Mouse (Mus musculus) frontal cortex, postnatal 25 days (tissue): ENCODE data around the gene Art1.

ENCODE experiments used
- DNase-seq, 2 experiments: peaks; one replicate each; pipeline ENCODE4 v3.0.0; 2022; ENCODE audit warnings: low spot score in 2 of 2

The Art1 gene

GRCm38 (mm10) chr7:102101487-102101886, at the start of gene Art1:
Art1 (plus strand) TSS chr7:102101743.
- no peak for DNase-seq

GRCm38 (mm10) chr7:102061353-102061752, 40.2 kb upstream of the Art1 start:
- no peak for DNase-seq

DNA sequence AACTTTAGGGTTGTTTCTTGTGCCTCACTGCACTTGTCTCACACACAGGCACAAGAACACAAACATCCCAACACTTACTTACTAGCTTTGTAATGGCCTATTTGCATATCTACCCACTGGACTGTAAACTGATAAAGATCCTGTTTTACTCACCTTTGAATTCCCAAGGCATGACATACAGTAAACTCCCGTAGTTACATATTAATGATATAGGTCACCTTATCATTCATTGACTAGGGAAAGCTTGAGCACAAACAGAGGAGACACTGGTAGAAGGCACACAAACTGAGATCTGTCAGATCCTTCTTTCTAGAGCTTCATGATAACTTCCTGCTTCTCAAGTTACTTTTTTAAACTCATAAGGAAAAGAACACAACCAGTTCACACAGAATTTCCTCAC, 39.3 kb upstream of the Art1 start:
- no peak for DNase-seq

DNA sequence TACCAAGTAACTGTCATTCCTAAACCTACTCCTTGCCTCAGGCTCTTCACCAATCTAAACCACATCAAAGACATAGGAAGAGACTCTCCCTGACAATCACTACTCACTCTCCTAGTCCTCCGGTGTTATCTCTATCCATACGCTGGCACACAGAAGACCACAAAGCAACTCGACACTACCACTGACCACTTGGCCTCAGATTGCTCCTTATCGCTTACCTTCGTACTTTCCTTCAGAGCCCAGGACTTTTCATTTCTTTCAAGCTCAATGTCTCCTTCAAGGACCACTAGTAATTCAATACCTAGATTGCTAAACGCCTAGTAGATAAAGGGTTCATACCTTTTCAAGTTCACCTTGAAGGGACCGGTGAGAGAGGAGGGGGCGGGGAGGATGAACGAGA, 37.7 kb upstream of the Art1 start:
- no peak for DNase-seq

DNA sequence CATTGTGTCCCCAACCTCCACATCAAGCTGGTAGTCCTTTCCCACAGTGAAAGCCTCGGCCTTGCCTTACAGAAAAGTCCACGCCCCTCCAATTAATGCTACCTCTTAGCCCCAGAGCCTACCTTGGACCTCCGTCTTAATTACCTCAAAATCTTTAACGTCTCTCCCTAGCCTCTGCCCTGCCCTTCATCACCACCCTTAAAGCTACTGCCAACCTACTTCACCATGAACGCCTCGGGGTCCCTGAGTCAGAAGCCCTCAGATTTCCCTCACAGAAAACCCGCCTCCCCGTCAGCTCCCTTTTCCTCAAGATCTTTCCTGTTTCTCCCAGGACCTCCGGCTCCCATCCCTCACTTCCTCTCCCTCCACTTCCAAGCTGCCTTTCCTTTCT, 36.9 kb upstream of the Art1 start:
- no peak for DNase-seq

DNA sequence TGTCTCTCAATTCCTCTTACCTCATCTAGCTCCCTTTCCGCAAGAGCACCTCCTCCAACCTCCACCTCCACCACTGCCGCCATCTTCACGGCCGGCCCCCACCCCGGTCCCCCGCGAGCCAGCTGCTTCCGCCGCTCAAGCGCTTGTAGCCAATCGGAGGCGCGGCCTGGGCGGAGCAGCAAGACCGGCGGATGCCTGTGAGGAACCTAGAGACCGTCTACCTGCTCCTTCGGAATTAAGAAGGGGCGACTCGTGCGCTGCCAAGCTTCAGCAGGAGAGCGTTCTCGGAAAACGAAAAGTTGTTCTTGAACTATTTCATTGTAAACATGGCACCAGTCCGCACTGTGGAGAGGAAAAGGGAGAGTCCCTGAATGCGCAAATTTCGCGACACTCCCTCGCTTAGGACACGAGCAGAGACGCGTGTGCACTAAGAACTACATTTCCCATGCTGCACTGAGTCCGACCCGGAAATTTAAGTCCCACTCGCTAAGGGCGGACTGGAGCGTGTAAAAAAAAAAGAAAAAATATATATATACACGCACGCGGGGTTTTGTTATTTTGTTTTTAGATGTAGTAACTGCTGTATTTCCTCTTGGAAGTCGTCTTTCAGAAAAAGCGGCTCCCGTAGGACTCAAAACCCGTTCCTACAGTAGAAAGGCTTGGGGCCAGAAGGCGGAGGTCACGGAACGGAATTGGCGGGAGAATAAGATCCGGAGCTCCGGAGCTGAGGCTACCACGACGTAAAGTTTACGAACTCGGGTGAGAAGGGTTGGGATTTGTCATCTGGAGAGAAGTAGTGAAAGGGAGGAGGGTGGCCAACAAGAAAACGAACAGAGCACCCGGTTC, 36.3 kb upstream of the Art1 start, which contains the start of the genes Rnf121, Xndc1 and Xntrpc:
Rnf121 (minus strand) TSS at position 424 of the 846 bp plus-strand sequence.
Xndc1 (plus strand) TSS at position 466 of the 846 bp plus-strand sequence.
Xntrpc (plus strand) TSS at position 668 of the 846 bp plus-strand sequence.
- peak; percentile 85 to 90 for DNase-seq

GRCm38 (mm10) chr7:102066363-102066762, 35.2 kb upstream of the Art1 start:
- no peak for DNase-seq

- DNase-seq, result no peak
Measured at GRCm38 (mm10) chr7:102076714-102077296, 24.7 kb upstream of the Art1 start.

GRCm38 (mm10) chr7:102078517-102078916, 23.0 kb upstream of the Art1 start:
- no peak for DNase-seq

DNA sequence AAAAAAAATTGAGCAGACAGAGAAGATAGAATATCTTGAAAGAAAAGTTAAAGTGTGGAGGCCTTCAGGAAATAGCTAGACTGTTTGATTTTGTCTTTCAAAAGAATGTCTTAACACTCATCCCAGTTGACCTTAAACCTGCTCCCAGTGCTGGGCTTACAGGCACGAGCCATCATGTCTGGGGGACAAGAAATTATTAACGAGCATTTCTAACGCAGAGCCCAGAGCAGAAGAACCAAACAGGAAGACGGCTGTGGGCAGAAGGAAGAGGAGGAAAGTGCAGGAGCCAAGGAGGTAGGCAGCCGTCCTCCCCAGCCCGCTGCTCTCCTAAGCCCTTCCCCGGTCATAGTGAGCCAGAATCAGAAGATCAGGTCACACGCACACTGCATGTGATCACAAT, 21.2 kb upstream of the Art1 start:
- no peak for DNase-seq

DNA sequence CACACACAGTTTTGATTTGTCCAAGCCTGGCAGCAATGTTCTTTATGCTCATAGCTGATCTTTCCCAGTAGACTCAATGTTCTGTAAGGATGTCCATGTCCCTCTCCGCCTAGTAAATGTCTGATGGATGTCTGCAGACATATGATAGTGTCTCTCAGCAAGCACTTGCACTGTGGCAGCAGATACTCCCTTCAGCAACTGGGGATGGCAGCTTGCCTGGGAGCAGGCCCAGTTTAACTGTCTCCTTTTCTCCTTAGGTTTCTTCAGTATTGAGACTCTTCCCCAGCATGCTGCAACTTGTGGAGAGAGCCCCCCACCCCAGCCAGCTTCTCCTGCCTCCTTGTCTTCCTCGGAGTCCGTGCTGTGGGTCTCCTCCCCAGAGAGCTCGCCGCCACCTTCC, 19.8 kb upstream of the Art1 start:
- DNase-seq, result no peak

DNA sequence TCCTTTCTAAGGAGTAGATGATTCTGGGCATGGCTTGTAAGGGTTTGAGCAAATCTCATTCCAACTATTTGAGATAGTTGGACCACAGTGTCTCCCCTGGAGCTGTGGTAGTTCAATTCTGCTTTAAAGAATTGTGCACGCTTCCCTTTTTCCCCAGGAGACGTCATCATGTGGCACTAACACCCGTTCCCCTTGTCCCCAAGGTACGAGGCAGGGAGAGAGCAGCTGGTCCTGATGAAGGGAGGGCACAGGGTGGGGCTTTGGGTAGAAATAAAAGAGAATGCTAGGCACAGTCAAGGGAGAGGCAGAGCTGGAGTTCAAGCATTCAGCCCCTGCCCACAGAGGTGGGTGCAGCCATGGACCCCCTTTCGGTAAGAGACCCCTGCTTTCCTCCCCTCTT, 18.7 kb upstream of the Art1 start, which contains the start of gene Trpc2:
Trpc2 (plus strand) TSS at position 301 of the 400 bp plus-strand sequence.
- no peak for DNase-seq

- DNase-seq, result no peak
Measured at GRCm38 (mm10) chr7:102084041-102084696, 17.4 kb upstream of the Art1 start.

GRCm38 (mm10) chr7:102087336-102087735, 14.2 kb upstream of the Art1 start:
- DNase-seq, result no peak

DNA sequence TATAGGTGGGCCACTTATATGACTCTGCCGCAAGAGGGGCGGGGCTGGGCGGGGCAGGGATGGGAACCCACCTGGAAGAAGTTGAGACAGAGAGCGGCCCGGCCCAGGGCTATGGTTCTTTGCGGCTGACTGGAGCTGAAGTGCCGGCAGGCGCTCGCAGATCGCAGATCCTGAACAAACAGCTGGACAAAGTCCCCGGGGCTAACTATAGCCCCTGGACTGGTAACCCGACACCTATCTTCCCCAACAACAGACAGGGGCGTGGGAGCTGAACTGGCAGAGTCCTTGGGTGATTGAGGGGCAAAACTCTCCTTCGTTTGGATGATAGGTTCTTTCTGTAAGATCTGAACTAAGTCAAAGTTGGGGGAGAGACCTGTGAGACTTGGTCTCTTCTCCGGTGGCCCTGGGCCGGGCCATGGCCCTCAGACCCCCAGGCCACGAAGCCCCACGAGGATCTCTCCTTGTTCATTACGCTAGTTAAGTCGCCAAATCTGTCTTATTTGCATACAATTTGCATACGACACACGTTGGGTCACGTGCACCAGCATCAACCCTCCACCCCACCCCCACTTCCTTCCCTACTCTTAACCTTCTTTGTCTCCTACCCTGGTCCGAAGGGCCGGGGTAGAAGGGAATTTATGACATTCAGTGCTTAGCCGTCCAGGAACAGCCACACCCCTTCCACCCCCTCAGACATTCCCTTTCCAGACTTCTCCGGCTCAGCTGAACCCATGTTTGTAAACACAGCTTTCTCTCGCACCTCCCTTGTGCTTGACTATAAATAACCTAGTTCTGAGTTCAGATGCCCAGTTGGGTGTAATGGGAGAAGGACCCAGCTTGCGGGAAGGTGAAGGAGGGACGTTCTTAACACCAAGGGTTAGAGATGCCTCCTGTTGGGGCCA, 1.5 kb upstream of the Art1 start:
- no peak for DNase-seq

- no peak for DNase-seq
Measured at GRCm38 (mm10) chr7:102100868-102101267, 675 bp upstream of the Art1 start.

DNA sequence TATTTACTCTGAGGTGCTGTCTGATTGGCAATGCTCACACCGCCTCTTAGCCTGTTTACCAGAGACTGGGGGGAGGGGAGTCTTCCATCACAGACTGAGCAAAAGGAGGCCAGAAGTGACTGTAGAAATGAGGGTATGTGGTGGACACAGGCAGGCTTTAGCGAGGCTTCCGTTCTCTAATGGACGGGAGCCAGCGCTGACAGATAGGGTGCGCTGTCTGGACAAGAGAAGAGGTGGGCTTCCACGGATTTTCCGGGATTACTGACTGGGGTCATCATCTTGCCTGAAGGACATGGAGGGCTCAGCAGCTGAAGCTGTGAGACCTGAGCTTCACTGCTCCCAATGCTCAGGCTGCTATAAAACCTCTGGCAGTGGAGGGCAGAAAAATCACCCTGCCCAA, 698 bp downstream of the Art1 start:
- no peak for DNase-seq

GRCm38 (mm10) chr7:102102696-102103095, 1.2 kb downstream of the Art1 start:
- DNase-seq, result no peak

- DNase-seq, result no peak
Measured at GRCm38 (mm10) chr7:102103555-102103954, 2.0 kb downstream of the Art1 start.

DNA sequence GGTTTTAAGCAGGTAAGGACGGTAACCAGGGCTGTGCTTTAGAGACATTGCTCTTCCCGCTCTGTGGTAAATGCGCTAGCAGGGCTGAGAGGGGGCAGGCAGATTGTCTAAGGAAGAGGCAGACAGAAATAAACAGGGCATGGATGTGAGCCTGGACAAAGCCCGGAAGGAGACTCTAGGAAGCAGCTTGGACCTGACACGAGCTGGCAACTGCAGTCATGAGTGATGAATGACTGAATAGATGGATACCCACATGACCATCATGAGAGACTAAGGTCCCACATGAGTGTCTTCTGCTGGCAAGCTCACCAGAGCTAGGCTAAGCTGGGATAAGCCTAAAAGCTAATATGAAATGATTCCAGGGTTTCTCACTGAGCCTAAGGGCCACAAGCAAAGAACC, 2.6 kb downstream of the Art1 start:
- DNase-seq, result no peak

- no peak for DNase-seq
Measured at GRCm38 (mm10) chr7:102106700-102107141, 5.2 kb downstream of the Art1 start.
